Mouse (Mus musculus) splenic B cell, adult 2 months (primary cell): Measurements from ENCODE around the gene Ldb3.

Experiments
- DNase-seq: peaks from one replicate; pipeline ENCODE4 v3.0.0-alpha.2; 2011; ENCODE audit warnings: low read depth, low spot score
- H3K27me3 ChIP-seq: 2 replicates; pipeline ENCODE4 v1.6.1; 2012; ENCODE audit warnings: mild to moderate bottlenecking, low read length, moderate library complexity, mixed read lengths; ENCODE audit not compliant: control insufficient read depth, poor library complexity, insufficient read depth, severe bottlenecking
- H3K36me3 ChIP-seq: 2 replicates; pipeline ENCODE4 v1.6.1; 2012; ENCODE audit warnings: mild to moderate bottlenecking, low read length, moderate library complexity, mixed read lengths; ENCODE audit not compliant: control insufficient read depth, poor library complexity, insufficient read depth, severe bottlenecking

The Ldb3 gene

GRCm38 (mm10) chr14:34554047-34554446 lies 34.4 kb downstream of the Ldb3 start:
- H3K36me3 ChIP-seq = no peaks in the 10 kb centered on the region
- DNase-seq = no peak

DNA sequence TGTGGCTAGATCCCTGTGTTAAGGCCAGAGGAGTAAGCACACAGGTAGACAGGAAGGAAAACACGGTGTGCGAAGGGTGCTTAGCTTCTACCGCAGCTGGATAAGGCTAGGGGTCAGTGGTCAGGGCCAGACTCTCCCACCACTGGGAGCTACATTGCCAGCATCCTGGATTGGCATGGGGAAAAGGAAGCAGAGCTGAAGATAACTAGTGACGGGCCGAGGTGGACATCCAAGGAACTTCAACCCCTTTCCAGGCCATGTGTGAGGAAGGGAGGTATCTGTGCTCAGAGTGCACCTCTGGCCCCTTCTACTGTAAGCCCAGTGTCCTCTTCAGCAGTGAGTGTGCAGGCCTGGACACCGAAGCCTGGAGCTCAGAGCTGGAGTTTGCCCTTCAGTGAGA lies 35.0 kb downstream of the Ldb3 start:
- H3K27me3 ChIP-seq = no peaks in the 10 kb centered on the region; the same call in 1 of the 2 replicates
- no peak for DNase-seq
- H3K36me3 ChIP-seq = no peaks in the 10 kb centered on the region

More at GRCm38 (mm10) chr14:34554047-34554446, 34.4 kb downstream of the Ldb3 start:
- H3K27me3 ChIP-seq = no peaks in the 10 kb centered on the region; the same call in 1 of the 2 replicates

DNA sequence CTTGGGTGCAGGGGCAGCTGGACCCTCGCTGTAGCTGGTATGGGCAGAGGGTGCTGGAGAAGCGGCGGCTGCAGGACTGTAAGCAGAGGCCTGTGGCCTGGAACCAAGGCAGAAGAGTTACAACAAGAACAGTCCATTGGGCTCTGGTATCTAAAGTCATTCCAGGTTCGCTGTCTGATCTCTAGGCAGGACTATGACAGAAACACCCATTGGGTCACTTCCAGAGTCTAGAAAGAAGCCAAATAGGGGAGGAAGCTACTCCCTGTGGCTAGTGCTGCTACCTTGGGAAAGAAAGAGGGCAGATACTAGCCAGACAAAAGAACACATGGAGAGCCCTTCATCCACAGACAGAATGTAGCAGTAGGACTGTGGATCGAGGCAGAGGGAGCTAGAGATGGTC lies 36.3 kb downstream of the Ldb3 start:
- no peaks in the 10 kb centered on the region for H3K36me3 ChIP-seq
- no peaks in the 10 kb centered on the region; the same call in 1 of the 2 replicates for H3K27me3 ChIP-seq
- DNase-seq = no peak

DNA sequence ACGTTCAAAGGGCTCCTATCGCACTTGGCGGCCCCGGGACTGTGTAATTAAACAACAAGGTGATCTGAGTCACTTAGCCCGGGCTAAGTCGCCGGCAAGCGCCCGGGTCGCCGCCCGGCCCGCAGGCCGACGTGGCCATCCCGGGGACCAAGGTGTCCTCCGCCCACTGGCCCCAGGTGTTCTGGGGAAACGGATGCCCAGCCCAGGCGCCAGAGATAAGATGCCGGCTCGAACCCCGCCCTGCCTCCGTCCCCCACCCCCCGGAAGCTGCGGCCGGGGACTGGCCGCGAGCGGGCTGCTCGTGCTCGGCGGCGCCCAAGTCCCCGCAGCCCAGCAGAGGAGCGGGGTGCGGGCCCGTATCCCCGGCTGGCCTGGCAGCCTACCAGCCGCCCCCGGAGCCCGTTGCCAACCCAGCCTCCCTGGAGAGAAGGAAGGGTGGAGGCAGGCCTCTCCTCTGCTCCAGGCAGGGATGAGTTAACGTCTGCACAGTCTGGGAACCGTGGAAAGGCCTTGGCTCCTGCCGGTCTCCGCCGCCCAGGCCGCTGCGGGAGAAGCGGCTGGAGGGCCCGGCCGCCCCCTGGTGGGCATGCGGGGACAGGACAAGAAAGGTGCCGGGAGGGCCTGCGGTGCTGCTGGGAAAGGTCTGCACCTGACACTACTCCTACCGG lies 39.3 kb downstream of the Ldb3 start:
- H3K36me3 ChIP-seq = no peaks in the 10 kb centered on the region
- peak; percentile 58 for DNase-seq

GRCm38 (mm10) chr14:34548391-34549001 lies 40.0 kb downstream of the Ldb3 start:
- Histone ChIP-seq H3K36me3 (no peaks in the 10 kb centered on the region), H3K27me3 (no peaks in the 10 kb centered on the region; the same call in 1 of the 2 replicates)
- peak; percentile 4 for DNase-seq

More for the DNA sequence above, 39.3 kb downstream of the Ldb3 start:
- H3K27me3 ChIP-seq = no peaks in the 10 kb centered on the region; the same call in 1 of the 2 replicates

GRCm38 (mm10) chr14:34544545-34544944 lies 43.9 kb downstream of the Ldb3 start:
- Histone ChIP-seq H3K27me3 (no peaks in the 10 kb centered on the region; the same call in 1 of the 2 replicates), H3K36me3 (no peaks in the 10 kb centered on the region)
- no peak for DNase-seq

- Histone ChIP-seq H3K27me3 (no peaks in the 10 kb centered on the region), H3K36me3 (no peaks in the 10 kb centered on the region)
- no peak for DNase-seq
Measured at GRCm38 (mm10) chr14:34544001-34544400, 44.5 kb downstream of the Ldb3 start.

DNA sequence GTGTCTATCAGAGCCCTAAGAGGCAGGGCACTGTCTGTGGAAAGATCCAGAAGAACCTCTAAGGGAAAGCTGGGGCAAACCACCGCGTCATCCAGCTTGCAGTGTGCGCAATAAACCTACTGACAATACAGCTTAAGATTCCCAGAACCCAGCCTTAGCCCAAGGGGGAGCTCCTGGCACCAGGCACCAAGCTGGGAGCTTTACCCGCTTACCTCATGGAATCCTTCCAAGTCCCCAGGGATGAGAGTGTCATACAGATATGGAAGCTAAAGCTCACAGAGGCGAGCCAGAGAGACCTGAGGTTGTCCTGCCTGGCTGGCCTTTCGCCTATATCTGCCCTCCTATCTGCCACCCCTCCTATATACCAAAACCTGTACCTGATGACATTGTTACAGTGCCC lies 44.9 kb downstream of the Ldb3 start:
- no peaks in the 10 kb centered on the region for H3K36me3 ChIP-seq
- DNase-seq = no peak
- no peaks in the 10 kb centered on the region for H3K27me3 ChIP-seq

DNA sequence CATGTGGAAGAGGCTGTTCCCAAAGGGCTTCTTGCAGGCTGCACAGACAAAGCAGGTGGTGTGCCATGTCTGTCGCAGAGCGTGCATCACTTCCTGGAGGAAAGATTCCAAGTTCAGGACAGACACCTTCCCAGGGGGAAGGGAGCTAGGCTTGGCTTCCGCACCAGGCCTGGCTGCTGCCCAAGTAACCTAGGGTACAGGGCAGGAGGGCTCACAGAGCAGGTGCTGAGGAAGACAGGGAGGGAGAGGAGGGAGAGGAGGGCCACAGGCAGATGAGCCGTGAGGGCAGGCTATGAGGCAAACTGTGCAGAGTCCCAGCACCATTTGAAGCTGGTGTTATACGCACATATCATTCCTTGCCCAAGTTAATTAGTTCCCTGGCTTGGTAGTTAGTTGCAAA lies 46.6 kb downstream of the Ldb3 start:
- no peaks in the 10 kb centered on the region for H3K27me3 ChIP-seq
- DNase-seq = no peak
- H3K36me3 ChIP-seq = no peaks in the 10 kb centered on the region

- H3K27me3 ChIP-seq = no peaks in the 10 kb centered on the region
- DNase-seq = no peak
- no peaks in the 10 kb centered on the region for H3K36me3 ChIP-seq
Measured at GRCm38 (mm10) chr14:34540685-34541162, 47.8 kb downstream of the Ldb3 start.

DNA sequence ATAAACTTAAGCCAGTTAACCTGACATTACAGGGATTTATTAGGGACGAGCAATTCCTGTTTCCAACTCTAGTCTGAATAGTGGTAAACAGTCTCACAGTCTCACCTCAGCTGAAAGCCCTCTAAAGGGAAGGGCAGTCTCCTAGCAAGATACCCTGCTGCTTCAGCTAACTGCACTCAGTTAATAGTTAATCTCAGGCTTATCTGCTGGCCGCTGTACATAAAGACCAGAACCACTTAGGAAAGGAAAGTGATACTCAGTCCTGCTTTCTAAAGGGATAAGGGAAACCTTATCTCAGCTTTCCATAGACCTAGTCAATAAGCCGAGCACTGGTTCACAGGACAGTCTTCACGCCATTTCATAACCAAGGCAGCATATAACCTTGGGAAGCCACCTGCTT lies 52.6 kb downstream of the Ldb3 start:
- DNase-seq = no peak
- Histone ChIP-seq H3K36me3 (no peaks in the 10 kb centered on the region), H3K27me3 (no peaks in the 10 kb centered on the region)

DNA sequence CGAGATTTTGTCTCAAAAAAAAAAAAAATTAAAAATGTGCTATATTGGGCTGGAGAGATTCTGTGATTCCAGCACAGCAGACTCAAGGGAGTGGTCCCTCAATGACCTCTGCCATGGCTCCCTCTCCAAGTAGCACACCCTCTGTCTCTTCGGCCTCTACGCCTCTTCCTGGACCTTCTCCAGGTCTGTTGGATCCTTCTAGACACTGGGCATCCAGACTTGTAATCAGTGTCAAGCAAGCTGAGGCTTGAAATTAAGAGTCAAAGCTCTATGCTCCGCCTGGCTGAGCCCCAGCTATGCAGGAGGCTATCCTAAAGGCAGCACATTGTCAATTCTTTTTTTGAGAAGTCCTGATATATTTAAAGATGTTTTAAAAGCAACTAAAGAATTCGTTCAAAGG lies 54.9 kb downstream of the Ldb3 start:
- H3K36me3 ChIP-seq = no peaks in the 10 kb centered on the region
- H3K27me3 ChIP-seq = no peaks in the 10 kb centered on the region
- no peak for DNase-seq

- H3K36me3 ChIP-seq = no peaks in the 10 kb centered on the region
- DNase-seq = no peak
Measured at GRCm38 (mm10) chr14:34532536-34532935, 55.9 kb downstream of the Ldb3 start.

DNA sequence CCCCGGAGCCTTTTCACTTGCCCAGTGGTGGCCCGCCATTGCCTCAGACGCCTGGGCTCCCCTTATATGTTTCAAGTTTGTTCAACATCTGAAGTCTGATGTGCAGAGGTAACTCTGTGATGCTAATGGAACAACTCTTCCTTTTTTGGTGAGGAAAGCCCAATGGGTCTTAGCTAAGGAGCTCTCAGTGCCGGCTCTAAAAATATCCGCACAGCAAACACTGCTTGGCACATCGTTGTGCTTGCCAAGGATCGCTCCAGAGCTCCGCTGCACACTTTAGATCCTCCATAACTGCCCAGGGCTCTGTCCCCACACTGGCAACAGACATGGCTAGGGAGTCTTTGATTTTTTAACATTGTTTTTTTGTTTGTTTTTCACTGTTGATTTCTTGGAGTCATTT lies 59.7 kb downstream of the Ldb3 start:
- Histone ChIP-seq H3K36me3 (no peaks in the 10 kb centered on the region), H3K27me3 (no peaks in the 10 kb centered on the region)
- DNase-seq = no peak

More at GRCm38 (mm10) chr14:34532536-34532935, 55.9 kb downstream of the Ldb3 start:
- H3K27me3 ChIP-seq = no peaks in the 10 kb centered on the region

GRCm38 (mm10) chr14:34522701-34523100 lies 65.8 kb downstream of the Ldb3 start, which contains the start of gene 9230112D13Rik:
9230112D13Rik (minus strand) TSS chr14:34522801.
- Histone ChIP-seq H3K27me3 (no peaks in the 10 kb centered on the region), H3K36me3 (no peaks in the 10 kb centered on the region)
- no peak for DNase-seq
